Mouse (Mus musculus) embryonic facial prominence, embryonic 14.5 days (tissue): ENCODE measurements around the gene Ogdhl. TPM values are rescaled to one million over a fixed set of nuclear protein-coding genes. Genes with fewer than 3 reads are reported as not detected.

Experiments
- ATAC-seq: fragments of 200-750 bp; cut with Nextera tagmentation; 2 replicates; pipeline ENCODE4 v1.8.0; 2017; ENCODE audit warnings: low read depth, moderate number of reproducible peaks, moderate TSS enrichment
- DNase-seq: peaks from one replicate; pipeline ENCODE4 v3.0.0-alpha.2; 2015; ENCODE audit warnings: low spot score
- H3K27ac ChIP-seq: fragments of 300-500 bp; sonication (generic); replicated peaks from 2 replicates; pipeline ENCODE4 v1.5.1; 2014; ENCODE audit warnings: low read depth, mild to moderate bottlenecking, low read length, moderate library complexity
- H3K27me3 ChIP-seq: fragments of 300-500 bp; sonication (generic); replicated peaks from 2 replicates; pipeline ENCODE4 v1.6.1; 2014; ENCODE audit warnings: low read length; ENCODE audit not compliant: control insufficient read depth, insufficient read depth
- H3K36me3 ChIP-seq: fragments of 300-500 bp; sonication (generic); 2 replicates; pipeline ENCODE4 v1.6.1; 2014; ENCODE audit warnings: low read length, mixed read lengths; ENCODE audit not compliant: control insufficient read depth, insufficient read depth
- H3K4me1 ChIP-seq: fragments of 300-500 bp; sonication (generic); 2 replicates; pipeline ENCODE4 v1.6.1; 2014; ENCODE audit warnings: antibody characterized with exemption, low read length; ENCODE audit not compliant: control insufficient read depth, insufficient read depth
- H3K4me2 ChIP-seq: fragments of 300-500 bp; sonication (generic); 2 replicates; pipeline ENCODE4 v1.6.1; 2014; ENCODE audit warnings: low read depth, mild to moderate bottlenecking, low read length, moderate library complexity, mixed read lengths
- H3K4me3 ChIP-seq: fragments of 300-500 bp; sonication (generic); 2 replicates; pipeline ENCODE4 v1.5.1; 2014; ENCODE audit warnings: low read depth, mild to moderate bottlenecking, low read length
- H3K9ac ChIP-seq: fragments of 300-500 bp; sonication (generic); 2 replicates; pipeline ENCODE4 v1.6.1; 2014; ENCODE audit warnings: low read depth, mild to moderate bottlenecking, low read length, moderate library complexity, mixed read lengths
- H3K9me3 ChIP-seq: fragments of 300-500 bp; sonication (generic); 2 replicates; pipeline ENCODE4 v1.6.1; 2016; ENCODE audit warnings: low read length; ENCODE audit not compliant: control insufficient read depth
- WGBS: fragments of 180-500 bp; shearing (Covaris S2); extraction: QIAGEN DNeasy Blood & Tissue Kit; methylation state at CpG from one replicate; pipeline ENCODE4 v1.1.7; 2014; 5-methylcytosine and 5-hydroxymethylcytosine counted together
- polyA plus RNA-seq: library from polyadenylated mRNA; unstranded; fragments of >200 nt; fragmentation: Nextera tagmentation; extraction: Ambion mirVana; gene quantifications from 2 replicates; pipeline ENCODE4 v1.2.1, GENCODE M21; 2014

The Ogdhl gene
- polyA plus RNA-seq, 1 experiment from 2014 or later = 9.5 TPM

DNA sequence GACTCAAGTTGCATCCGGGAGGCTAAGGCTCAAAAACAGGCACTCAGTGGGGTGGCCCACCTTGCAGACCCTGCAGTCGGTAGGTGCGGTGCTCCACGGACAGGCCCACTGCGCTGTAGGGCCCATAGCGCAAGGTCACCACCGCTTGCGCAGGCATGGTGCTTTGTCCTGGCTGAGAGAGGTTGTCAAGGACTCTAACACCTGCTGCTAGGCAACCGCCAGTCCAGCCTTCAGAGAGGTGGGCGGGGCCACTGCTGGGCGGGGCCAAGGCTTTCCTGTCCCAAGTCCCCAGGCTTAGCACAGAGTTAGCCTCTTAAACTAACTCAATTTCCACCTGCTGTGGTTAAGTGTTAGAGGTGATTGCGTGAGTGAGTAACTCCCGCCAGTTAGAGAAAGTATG, 66.4 kb downstream of the Ogdhl start, which contains the start of gene 1700024G13Rik:
TSS of gene 1700024G13Rik (minus strand) at position 196 of the 400 bp plus-strand sequence.
- DNase-seq (peak; percentile 75), ATAC-seq (peak; percentile 83)
- Histone ChIP-seq H3K4me2 (no peak within 1 kb of the TSS), H3K27ac (no peak within 1 kb of the TSS), H3K27me3 (no peaks in the 10 kb centered on the region), H3K9me3 (no peaks in the 10 kb centered on the region), H3K9ac (no peak within 1 kb of the TSS), H3K4me3 (no peak within 1 kb of the TSS), H3K36me3 (no peaks in the 10 kb centered on the region), H3K4me1 (peaks cover 5% of the 10 kb centered on the region; the same call in 1 of the 2 replicates)
- 6% methylated on average over 11 of the region's 13 CpGs for whole genome bisulfite sequencing

Other genes starting within 250 kb of the Ogdhl start
- gene Oxnad1, start 236.6 kb upstream of the Ogdhl start, polyA plus RNA-seq = 14.2 and 14.8 TPM in 2 replicates
- gene Dph3, start 236.3 kb upstream of the Ogdhl start, polyA plus RNA-seq = 86.7 and 100 TPM in 2 replicates
- not detected in 2 replicates for gene Msmb, start 180.0 kb upstream of the Ogdhl start, polyA plus RNA-seq
- gene Ncoa4, start 162.2 kb upstream of the Ogdhl start, polyA plus RNA-seq = 112 TPM in 2 replicates
- 298 and 302 TPM in 2 replicates for gene Timm23, start 120.1 kb upstream of the Ogdhl start, polyA plus RNA-seq
- 45.2 and 46.0 TPM in 2 replicates for gene Parg, start 120.1 kb upstream of the Ogdhl start, polyA plus RNA-seq
- gene 1700024G13Rik, start 66.4 kb downstream of the Ogdhl start, polyA plus RNA-seq = 1.2 TPM in 1 of 2 replicates, not detected in the other
- gene Slc18a3, start 142.8 kb downstream of the Ogdhl start, polyA plus RNA-seq = 0.67 and 0.84 TPM in 2 replicates
- gene Chat, start 144.0 kb downstream of the Ogdhl start, polyA plus RNA-seq = not detected in 2 replicates
- 13.4 and 16.1 TPM in 2 replicates for gene Ercc6, start 191.5 kb downstream of the Ogdhl start, polyA plus RNA-seq